Mouse (Mus musculus) left cerebral cortex, postnatal 25 days (tissue): ENCODE measurements around the gene Slc12a1. TPM values are rescaled to one million over a fixed set of nuclear protein-coding genes. Genes with fewer than 3 reads are reported as not detected.
"Not testable (repeated sequence)": the region's sequence is repeated elsewhere in the genome, so short reads cannot be mapped to it uniquely, and the experiment has no call there.

Source experiments
- DNase-seq, 2 experiments: peaks; one replicate each; pipeline ENCODE4 v3.0.0; 2022; ENCODE audit warnings: low spot score in 2 of 2, mixed read lengths in 1 of 2
- intact Hi-C: fragments of 180-260 bp; cut with DNase I; formaldehyde crosslinking; loops from one replicate; pipeline ENCODE4 v1.15.1; 2025
- total RNA-seq, 2 experiments: library from RNA; stranded (reverse); gene quantifications; 2 replicates each; pipeline ENCODE4 v1.2.3; 2021

Gene Slc12a1
- total RNA-seq = not detected

DNA sequence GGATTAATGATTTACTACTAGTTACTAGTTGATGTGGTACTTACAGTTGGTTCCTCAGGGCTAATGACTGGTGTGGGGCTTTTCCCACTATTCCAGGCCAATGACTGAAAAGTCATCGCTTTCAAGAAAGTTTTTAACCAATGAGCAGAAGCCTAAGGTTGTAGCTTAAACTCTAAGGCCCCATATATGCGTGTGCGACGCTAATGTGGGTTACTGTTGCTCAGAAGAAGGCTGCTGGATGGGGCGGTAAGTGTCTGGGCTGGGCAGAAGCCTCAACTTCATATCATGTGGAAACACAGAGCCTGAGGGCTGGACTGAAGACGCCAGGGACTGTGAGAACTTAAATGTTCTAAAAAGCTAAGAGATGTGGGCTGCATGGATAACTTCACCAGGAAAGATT lies at the start of gene Slc12a1:
Gene Slc12a1, plus strand, starts transcription at position 118 of the 400 bp plus-strand sequence.
- no peak for DNase-seq
- intact Hi-C loops = no loop called here

DNA sequence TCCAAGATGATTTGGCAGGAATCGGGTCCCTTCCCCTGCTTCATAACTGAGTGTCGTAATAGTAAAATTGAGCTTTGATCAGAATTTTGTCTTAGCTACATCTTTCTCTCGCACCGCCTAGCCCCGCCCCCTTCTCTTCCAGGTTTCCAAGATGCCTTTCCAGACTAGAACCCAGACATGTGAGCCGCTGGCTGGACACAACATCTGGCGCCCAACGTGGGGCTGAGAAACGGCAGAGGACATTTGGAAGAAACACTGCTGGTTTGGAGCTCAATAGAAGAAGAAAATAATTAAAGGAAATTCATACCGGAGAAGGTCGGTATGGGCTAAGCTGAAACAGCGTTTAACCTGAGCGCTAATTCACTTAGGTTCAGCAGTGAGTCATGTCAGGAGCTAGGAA lies 47.8 kb upstream of the Slc12a1 start:
- intact Hi-C loops, DNase-seq: not testable (repeated sequence)

DNA sequence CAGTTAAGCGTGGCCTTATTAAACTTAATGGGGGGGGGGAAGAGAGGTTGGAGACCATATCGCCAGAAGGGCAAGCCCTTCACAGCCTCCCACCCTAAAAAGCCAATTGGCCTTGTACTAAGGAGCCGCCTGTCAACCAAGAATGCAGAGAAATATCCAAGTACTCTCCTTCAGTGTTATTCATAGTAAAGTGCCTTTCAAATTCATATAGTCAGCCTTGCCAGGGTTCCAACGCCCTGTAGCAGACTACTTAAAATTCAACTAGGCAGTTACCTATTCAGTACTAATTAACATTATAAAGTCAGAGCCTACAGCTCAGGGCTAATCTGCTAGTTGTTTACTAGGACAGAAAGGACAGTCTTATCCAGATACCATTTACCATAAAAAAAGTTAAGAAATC lies 45.8 kb upstream of the Slc12a1 start:
- DNase-seq = not testable (repeated sequence)

DNA sequence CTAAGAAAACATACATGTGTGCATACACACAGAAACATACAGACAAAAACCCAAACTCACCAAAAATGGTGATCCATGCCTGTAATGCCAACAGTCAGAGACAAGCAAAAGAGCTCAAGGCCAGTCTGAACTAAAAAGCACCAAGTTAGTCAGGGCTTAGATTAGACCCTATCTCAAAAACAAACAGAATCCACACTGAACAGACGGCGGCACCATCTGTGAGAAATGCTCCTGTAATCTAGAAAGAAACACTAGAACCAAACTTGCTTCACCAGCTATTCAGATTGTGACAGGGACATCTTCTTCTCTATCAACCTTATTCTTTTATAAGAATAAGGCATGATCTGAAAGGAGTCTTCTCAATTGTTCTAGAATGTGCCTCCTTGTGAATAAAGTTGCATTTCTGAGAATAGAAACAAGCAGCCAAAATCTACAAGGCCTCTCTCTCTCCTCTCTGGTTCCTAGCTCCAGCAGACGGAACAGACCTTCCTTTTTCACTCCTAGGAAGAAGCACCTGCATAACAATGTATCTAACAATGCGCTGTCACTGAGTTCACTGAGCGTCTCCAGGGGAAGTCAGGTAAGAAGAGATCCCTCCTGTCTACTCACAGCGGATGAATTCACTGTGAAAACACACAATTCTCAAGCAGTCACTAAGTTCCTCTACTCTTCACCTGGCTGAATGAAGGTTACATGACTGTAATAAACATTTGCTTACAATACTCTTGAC lies 32.8 kb upstream of the Slc12a1 start:
- peak; percentile 31 to 75 for DNase-seq
- intact Hi-C loops = no loop called here

More for the DNA sequence above, 45.8 kb upstream of the Slc12a1 start:
- intact Hi-C loops = not testable (repeated sequence)

DNA sequence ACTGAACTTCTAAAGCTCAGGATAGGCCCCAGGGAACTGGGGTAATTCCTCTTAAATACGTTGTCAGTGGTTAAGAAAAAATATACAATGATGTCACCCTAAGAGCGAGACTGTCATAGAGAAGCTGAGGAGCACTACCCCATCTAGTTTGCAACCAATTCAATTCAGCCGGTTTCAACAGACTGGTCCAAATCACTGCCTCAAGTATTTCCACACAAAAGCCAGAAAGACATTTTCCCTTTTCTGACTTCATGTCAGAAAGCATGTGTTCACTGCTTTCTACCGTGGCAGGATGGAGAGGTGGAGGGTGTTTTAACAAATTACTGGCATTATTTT lies 30.0 kb upstream of the Slc12a1 start:
- no peak for DNase-seq
- intact Hi-C loops = no loop called here

DNA sequence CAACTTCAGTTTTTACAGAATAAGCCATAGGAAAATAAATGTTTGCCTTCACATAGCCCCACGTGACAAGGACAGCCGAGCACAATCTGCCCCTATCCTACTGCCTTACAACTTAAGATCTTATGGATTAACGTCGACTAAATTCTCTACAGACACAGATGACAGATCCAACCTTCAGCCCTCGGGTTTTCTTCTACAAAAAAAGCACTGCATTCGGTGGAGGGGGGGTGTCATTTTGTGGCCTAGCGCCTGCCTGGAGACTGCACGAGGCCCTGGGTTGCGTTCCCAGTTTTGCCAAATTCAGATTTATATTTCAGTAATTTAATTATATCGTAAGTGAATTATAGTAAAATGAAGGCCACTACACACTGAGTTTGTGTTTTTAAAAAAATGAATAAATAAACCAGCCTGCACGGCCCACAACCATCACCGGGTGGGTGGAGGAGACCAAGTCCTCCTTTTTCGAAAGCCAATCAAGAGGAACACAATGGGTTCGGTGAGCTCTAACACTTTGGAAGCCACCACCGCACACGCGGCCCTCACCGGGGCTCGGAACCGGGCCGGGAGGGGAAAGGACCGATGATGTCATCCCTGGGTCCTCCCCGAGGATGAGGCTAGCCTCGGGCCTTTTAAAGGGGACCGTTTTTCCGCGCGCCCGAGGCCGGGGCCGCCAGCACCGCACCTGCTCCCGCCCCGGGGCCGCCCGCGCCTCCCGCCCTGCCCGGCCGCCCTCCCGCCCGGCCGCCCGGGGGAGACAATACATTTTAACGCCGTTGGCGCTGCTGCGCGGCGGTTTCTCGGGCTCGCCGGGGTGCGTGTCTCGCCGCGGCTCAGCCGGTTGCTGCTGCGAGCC lies 29.5 kb upstream of the Slc12a1 start:
- intact Hi-C loops = no loop called here
- peak; percentile 58 to 64 for DNase-seq

DNA sequence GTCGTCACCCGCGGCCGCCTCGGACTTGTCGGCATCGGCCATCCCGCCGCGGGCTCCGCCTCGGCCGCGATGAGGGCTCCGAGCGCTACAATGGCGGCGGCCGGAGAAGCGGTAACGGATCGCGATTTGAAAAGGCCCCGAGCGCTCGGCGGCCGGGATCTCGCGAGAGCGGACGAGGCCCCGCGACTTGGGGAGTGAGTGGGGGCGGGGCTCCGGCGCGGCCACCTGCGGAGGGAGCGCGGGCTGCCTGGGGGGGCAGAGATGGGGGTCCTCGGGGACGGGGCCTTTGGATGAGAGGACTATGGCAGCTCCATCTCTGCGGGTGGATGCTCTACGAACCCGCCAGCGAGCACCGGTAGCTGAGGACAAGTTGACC lies 28.8 kb upstream of the Slc12a1 start, which contains the start of gene Myef2:
Gene Myef2, minus strand, starts transcription at position 185 of the 376 bp plus-strand sequence.
- DNase-seq = peak; percentile 76 to 82
- intact Hi-C loops = no loop called here

DNA sequence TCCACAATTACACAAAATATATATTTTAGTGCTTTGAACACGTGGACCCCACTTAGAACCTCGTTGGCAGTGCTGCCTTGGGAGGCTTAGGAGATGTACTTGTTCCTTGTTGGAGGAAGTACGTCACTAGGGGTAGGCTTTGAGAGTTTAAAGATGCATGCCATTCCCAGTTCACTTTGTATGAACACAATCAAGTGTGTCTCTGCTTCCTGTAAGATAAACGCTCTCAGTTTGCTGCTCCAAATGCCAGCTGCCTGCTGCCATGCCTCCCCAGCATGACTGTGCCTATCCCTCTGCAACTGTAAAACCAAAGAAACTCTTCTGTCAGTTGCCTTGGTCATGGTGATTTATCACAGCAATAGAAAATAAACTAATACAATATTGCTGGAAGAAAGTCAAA lies 26.5 kb upstream of the Slc12a1 start:
- no peak for DNase-seq
- intact Hi-C loops = no loop called here

DNA sequence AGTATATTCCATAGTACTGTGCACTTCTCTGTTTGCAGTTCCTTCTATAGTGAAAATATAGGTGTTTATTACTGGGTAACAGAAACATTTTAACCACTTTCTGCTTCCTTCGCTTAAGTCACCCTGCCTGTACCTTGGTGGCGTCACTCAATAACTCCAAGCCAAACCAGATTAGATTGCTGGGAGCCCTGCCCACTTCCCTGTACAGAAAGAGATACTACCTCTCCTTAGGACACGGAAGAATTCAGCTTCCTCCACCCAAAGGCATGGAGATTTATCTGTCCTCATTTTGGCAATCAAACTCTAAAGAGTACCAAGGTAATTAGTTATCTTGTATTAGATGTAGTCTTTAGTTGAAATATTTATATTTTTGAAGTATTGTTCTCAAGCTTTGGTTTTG lies 25.5 kb upstream of the Slc12a1 start:
- intact Hi-C loops = no loop called here

DNA sequence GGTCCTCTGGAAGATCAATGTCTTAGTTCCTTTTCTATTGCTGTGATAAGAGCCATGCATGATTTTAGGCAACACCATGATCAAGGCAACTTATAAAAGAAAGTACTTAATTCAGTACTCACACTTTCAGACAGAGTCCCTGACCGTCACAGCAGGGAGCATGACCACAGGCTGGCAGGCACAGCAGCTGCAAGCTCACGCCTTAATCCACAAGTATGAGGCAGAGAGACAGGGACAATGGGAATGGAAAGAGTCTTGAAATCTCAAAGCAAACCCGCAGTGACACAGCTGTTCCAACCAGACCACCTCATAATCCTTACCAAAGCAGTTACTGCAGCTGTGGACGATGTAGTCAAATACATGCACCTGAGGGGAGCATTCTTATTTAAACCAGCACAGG lies 18.2 kb upstream of the Slc12a1 start:
- intact Hi-C loops = no loop called here
- DNase-seq = no peak

More for the DNA sequence above, 25.5 kb upstream of the Slc12a1 start:
- no peak for DNase-seq

DNA sequence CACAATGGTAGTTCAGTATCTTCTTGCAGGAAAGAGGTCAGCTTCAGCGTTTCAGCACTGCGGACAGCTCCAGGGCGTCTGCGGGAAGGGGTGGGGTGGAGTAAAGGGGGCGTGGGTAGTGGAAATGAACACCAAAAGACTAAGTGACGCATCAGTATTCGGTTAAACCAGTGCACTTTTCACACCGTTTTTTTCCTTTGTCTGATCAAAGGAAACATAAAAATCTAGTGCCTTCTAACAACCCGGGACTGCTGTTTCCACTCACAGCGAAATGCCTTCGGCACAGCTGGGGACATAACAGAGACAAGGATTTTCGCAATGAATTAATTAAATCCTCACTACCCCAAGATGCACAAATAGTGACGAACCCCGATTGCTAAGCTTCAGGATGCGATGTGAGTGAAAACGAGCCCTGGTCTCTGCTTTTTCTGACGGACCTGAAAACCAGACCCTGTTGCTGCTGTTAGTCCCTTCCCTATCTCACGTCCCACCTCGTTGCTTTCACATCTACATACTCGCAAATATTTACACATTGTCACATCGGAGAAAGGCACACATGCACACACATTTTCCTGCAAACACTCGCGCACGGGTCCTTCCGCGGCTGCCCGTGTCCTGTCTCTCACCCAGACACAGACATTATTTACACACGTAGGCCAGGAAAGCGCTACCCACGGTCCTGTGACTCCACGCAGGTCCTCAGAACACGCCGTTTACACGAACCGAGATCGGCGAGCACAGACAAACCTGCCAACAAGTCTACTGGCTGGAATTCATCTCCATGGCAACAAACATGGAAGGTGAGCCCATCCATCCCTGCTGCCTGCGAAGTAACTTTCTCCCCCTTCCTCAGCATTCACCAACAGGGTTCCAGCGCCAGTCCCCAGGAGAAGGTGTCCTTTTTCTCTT lies 16.1 kb upstream of the Slc12a1 start, which contains the start of gene Ctxn2:
Gene Ctxn2, plus strand, starts transcription at position 790 of the 909 bp plus-strand sequence.
- peak; percentile 60 to 62 for DNase-seq
- intact Hi-C loops = no loop called here

DNA sequence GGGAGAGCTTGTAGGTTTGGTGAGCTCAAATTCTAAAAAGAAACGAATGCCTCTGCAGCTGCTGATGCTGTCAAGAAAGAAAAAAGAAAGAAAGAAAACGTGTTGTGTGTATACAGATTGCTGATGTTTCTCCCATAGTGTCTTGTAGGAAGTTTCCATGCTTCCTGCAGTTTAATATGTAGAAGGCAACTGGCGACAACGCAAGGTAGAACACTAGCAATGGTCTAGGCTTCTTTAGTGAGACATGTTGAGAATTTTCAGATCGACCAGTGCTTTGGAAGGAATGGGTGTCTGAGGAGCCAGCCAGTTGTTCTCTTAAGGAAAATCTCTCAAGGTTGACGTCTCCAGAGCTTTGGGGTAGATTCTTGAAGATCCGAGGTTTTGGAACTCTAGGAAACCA lies 15.5 kb upstream of the Slc12a1 start:
- intact Hi-C loops = no loop called here
- DNase-seq = no peak

DNA sequence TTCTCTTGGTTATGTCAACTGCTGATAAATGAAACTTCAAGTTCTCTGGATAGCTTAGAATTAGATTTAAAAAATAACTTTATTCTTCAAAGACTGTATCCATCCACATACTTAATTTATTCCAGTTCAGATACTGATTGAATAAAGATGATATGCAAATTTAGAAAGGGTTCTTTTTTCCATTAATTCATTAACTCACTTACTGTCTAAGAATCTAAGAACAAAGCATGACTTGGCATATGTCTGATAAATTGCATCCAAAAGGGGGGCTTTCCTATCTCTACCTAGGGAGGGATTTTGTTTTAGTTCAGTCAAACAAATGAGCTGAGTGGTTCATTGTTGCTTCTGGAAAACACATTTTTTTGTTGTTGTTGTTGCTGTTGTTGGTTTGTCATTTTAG lies 10.0 kb upstream of the Slc12a1 start:
- no peak for DNase-seq
- intact Hi-C loops = no loop called here

DNA sequence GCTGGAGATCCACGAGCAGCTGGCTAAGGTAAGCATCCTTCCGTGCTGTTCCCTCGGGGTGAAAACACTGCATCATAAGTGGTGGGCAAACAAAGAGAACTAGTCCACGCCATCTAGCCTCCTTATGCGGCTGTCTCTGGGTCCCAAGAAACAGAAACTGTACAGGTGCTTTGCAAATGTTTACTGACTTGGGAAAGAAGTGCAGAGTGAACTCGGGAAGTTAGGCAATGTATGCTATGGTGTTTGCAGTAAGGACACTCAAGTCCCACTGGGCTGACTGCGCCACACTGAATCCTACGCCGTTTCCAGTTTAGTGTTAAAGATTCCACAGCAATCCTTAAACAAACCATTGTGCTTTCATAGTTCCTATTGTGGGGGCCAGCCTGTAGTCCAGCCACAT lies 2.0 kb downstream of the Slc12a1 start:
- intact Hi-C loops = no loop called here
- DNase-seq = no peak

DNA sequence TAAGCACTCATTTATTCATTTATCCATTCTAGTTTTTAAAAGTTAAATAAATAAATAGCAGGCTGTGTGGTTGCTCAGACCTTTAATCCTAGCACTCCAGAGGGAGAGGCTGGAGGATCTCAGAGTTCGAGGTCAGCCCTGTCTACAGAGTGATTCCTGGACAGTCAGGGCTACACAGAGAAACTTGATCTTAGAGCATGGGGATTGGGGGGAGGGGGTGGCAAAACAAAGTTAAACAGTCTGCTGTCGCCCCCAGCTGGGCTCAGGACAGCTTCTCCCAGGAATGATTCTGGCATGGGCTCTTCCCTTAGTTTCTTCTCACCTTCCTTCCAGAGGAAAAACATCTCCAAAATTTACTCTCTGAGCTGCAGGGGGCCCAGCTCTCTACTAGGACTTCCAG lies 3.2 kb downstream of the Slc12a1 start:
- intact Hi-C loops = no loop called here
- no peak for DNase-seq

DNA sequence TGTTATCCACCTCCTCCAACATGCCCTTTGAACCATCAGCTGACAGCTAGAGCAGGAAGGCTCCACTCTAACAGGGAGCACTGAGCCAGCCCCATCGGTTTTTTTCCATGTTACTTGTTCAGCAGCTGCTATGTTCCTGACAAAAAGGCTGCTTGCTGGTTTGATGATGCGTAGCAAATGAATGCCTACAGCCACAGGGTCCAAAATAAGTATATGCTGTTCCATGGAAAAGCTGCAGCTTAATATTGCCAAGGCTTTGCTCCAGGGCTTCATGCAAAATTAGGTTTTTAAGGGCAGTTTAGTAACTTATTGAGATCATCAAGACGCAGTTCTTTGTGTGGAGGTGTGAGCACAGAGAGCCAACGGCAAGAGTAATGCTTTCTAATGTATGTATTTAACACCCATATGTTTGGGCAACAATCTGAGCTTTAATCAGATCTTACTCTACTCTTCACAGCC lies 9.7 kb downstream of the Slc12a1 start:
- DNase-seq = peak in 1 of 2 experiments; percentile 4
- intact Hi-C loops = no loop called here

DNA sequence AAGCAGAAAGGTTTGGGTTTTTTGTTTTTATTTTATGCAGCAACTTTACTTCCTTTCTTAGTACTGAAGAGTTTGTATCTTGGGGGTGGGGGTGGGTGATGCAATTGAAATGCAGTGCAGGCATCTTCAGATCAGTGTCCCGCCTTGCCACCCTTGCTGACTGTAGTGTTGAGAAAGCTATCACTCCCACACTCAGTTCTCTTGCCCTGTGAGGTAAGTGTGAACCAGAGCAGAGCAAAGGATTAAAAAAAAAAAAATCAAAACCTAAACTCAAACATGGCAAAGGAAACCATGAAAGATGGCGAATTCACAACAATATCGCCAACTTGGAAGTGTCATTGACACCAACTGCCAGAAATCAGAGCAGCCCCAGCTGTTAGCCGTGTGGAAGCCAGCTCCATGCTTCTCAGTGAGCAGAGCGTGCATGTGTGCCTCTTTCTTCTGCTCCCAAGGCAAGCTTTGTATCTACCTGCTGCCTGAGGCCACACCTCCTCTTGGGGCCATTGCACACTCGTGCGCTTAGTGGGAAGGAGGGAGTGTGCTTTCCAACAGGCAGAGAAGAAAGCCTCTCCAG lies 26.0 kb downstream of the Slc12a1 start:
- intact Hi-C loops = no loop called here
- DNase-seq = peak in 1 of 2 experiments; percentile 48

DNA sequence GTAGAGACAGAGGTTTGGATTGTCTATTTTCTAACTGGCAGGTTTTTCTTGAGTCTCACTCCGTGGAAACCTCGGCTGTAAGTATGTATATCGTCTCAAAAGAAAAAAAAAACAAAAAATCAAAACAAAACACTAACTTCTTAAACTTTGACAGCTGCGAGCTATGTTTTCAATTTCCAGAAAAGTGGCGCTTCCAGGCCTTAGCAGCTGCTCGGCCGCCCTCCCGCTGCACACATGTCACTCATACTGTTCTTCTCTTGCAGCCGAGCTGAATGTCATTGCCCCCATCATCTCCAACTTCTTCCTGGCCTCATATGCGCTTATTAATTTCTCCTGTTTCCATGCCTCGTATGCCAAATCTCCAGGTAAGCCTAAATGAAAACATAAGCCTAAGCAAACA lies 35.6 kb downstream of the Slc12a1 start:
- intact Hi-C loops = loop anchor here (2.0 to 5.0 kb wide), 2 partner anchors 131 to 1086 kb away; no protein-coding TSS in a partner anchor
- DNase-seq = no peak

DNA sequence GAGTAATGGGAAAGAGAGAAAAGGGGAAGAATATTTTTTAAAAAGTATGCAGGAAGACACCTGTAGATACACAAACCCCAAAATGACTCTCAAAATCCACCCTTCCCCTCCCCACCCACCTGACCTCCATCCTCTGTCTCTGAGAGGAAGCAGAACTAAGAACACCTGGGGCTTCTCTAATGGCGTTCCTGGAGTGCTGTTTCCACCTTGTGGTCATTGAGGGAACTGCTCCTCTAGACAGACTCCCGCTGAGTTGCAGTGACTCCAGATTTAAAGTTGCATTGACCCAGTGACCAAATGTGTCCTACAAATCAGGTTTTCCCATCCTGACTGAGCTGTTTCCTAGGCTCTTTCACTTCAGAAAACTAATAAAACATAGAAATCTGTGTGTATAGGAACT lies 36.9 kb downstream of the Slc12a1 start:
- DNase-seq = peak; percentile 71 to 74
- intact Hi-C loops = loop anchor here (2.0 to 5.0 kb wide), 2 partner anchors 132 to 1087 kb away; no protein-coding TSS in a partner anchor
